Mouse (Mus musculus): ENCODE results near the gene Mgat4b. TPM values are rescaled to one million over a fixed set of nuclear protein-coding genes. Genes with fewer than 3 reads are reported as not detected.

Mgat4b gene
- polyA plus RNA-seq, 1 experiment from 2014 or later = 29.7 TPM

DNA sequence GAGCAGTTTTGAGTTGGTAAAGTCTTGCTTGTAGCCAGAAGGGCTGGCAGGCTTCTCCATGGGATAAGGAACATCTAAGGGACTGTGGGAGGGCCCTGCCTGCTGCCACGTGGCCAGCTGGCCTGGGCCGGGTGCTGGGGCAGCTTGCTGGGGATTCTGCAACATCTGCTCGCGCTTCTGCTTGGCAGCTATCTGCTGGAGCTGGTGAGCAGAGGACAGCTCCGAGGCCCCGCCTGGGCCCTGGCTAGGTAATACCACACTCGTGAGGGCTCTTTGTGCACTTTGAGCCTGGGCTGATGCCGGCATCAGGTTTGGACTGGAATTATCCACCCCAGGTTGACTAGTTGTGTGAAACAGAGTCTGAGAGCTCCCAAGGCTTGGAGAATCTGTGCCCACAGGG lies 55.2 kb downstream of the Mgat4b start:
- H3K4me1 ChIP-seq = no peaks in the 10 kb centered on the region
- no peak overlapping the region for H3K4me2 ChIP-seq
- no peaks in the 10 kb centered on the region for H3K27me3 ChIP-seq (replicated peaks)
- H3K9me3 ChIP-seq = no peaks in the 10 kb centered on the region
- ATAC-seq (ENCODE audit: insufficient read depth, low FRiP score, low read depth) = no peak
- no peak overlapping the region for H3K27ac ChIP-seq
- H3K9ac ChIP-seq = no peak overlapping the region
- H3K36me3 ChIP-seq = peaks cover 44% of the 10 kb centered on the region
- no peak overlapping the region for H3K4me3 ChIP-seq (replicated peaks)
- WGBS = 83% methylated on average over 8 of the region's 8 CpGs

DNA sequence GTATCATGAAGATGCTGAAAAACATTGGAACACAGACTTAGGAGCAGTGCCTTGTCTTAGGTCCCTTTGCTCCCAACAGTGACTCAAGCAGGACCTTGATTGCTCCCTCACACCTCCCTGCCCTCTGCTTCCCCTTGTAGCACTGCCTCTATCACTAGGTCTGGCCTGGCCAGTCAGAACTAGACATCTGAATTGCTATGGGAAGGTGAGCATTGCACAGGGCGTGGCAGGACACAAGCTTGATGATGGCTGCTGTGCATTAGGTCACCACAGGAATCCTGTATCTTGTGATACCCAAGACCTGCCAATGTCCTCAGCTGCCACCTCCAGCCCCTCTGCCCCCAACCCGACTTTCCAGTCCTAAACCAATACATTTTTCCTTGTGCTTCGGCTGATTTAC lies 56.3 kb downstream of the Mgat4b start:
- Histone ChIP-seq H3K4me1 (no peaks in the 10 kb centered on the region), H3K27me3 (replicated peaks) (no peaks in the 10 kb centered on the region), H3K9ac (no peak overlapping the region), H3K36me3 (peaks cover 35% of the 10 kb centered on the region), H3K4me3 (replicated peaks) (no peak overlapping the region), H3K9me3 (no peaks in the 10 kb centered on the region), H3K4me2 (no peak overlapping the region), H3K27ac (no peak overlapping the region)
- ATAC-seq (ENCODE audit: insufficient read depth, low FRiP score, low read depth) = no peak
- 90% methylated on average over 3 of the region's 3 CpGs for WGBS

DNA sequence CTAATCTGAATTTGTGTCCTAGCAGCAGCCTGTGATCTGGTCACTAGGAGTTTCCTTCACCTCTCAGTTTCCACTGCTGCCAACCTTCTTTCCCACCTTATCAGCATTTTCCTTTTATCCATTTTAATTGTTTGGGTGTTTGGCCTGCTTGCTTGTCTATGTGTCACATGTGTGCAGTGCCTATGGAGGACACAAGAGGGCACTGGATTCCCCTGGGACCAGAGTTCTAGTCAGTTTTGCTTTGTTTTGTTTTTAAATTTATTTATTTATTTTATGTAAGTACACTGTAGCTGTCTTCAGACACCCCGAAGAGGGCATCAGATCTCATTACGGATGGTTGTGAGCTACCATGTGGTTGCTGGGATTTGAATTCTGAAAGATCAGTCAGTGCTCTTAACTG lies 58.5 kb downstream of the Mgat4b start:
- WGBS = 81% methylated on average over 2 of the region's 2 CpGs
- no peaks in the 10 kb centered on the region for H3K9me3 ChIP-seq
- no peak overlapping the region for H3K4me3 ChIP-seq (replicated peaks)
- no peak overlapping the region for H3K9ac ChIP-seq
- no peak overlapping the region for H3K4me2 ChIP-seq
- H3K27me3 ChIP-seq (replicated peaks) = no peaks in the 10 kb centered on the region
- H3K4me1 ChIP-seq = no peaks in the 10 kb centered on the region
- H3K36me3 ChIP-seq = peaks cover 20% of the 10 kb centered on the region
- H3K27ac ChIP-seq = no peak overlapping the region
- no peak for ATAC-seq (ENCODE audit: insufficient read depth, low FRiP score, low read depth)

DNA sequence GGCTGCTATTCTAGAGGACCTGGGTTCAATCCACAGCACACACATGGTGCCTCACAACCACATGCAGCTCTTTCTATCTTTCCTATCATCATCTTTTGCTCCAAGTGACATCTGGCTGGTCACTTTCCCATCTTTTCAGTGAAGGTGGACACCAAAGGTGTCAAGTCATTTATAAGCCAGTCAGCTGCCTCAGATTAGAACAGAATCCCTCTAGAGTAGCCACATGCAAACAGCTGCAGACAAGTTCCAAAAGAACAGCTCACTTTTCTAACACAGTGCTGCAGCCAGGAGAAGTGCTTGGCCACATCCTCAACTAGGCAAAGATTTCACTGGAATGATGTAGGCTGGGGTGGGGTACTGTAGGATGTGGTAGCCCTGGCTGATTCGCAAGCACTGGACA lies 59.2 kb downstream of the Mgat4b start:
- Histone ChIP-seq H3K9ac (no peak overlapping the region), H3K27me3 (replicated peaks) (no peaks in the 10 kb centered on the region), H3K4me1 (no peaks in the 10 kb centered on the region), H3K9me3 (no peaks in the 10 kb centered on the region), H3K36me3 (peaks cover 15% of the 10 kb centered on the region), H3K27ac (no peak overlapping the region), H3K4me2 (no peak overlapping the region), H3K4me3 (replicated peaks) (no peak overlapping the region)
- ATAC-seq (ENCODE audit: insufficient read depth, low FRiP score, low read depth) = no peak
- 97% methylated on average over 1 of the region's 1 CpGs for WGBS

DNA sequence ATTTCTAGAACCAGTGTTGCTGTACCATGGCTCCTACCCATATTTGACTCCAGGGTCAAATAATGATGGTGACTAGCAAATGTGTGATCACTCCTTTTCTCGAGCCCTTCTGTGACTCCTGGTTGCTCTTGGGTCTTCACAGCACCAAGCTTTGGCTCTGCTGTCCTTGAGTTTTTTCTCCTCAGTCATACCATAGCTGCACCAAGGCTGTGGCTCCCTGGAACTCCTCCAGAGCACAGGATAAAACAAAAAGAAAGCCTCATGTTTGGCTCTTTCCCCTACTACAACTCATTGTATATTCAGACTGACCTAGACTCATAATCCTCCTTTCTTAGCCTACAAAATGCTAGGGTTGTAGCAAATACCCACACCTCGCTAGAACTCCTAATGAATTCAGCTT lies 62.1 kb downstream of the Mgat4b start:
- no peak for ATAC-seq (ENCODE audit: insufficient read depth, low FRiP score, low read depth)
- WGBS = 86% methylated on average over 2 of the region's 2 CpGs
- Histone ChIP-seq H3K27me3 (replicated peaks) (no peaks in the 10 kb centered on the region), H3K4me1 (peaks cover 5% of the 10 kb centered on the region; the same call in 1 of the 2 replicates), H3K4me3 (replicated peaks) (no peak overlapping the region), H3K9me3 (no peaks in the 10 kb centered on the region), H3K4me2 (no peak overlapping the region), H3K9ac (no peak overlapping the region), H3K27ac (no peak overlapping the region), H3K36me3 (0 out of 2 replicates have a peak, but pooled peaks cover 3% of the 10 kb centered on the region)

DNA sequence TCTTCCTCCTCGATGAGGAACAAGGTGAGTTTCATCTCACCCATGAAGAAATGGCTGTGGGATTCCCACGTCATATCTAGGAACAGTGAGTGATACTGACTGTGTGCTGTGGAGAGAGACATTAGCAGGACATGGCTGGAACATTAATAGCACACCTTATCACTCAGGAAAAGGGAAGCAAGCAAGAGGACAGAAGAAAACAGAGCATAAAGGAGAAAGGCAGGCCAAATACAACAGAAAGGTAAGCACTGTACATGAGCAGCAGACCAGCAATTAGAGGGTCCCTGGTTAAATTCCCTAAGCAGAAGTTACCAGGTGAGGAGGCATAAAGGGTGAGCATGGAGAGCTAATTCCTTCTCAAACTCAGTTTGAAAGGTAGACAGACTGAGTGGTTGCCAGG lies 64.4 kb downstream of the Mgat4b start:
- peaks cover 5% of the 10 kb centered on the region; the same call in 1 of the 2 replicates for H3K4me1 ChIP-seq
- no peaks in the 10 kb centered on the region for H3K9me3 ChIP-seq
- peak overlapping the region; percentile 40; the same call in 1 of the 2 replicates for H3K27ac ChIP-seq
- H3K4me2 ChIP-seq = no peak overlapping the region
- H3K4me3 ChIP-seq (replicated peaks) = no peak overlapping the region
- H3K9ac ChIP-seq = no peak overlapping the region
- H3K36me3 ChIP-seq = 0 out of 2 replicates have a peak, but pooled peaks cover 4% of the 10 kb centered on the region
- H3K27me3 ChIP-seq (replicated peaks) = no peaks in the 10 kb centered on the region
- ATAC-seq (ENCODE audit: insufficient read depth, low FRiP score, low read depth) = no peak
- 78% methylated on average over 2 of the region's 2 CpGs for WGBS

DNA sequence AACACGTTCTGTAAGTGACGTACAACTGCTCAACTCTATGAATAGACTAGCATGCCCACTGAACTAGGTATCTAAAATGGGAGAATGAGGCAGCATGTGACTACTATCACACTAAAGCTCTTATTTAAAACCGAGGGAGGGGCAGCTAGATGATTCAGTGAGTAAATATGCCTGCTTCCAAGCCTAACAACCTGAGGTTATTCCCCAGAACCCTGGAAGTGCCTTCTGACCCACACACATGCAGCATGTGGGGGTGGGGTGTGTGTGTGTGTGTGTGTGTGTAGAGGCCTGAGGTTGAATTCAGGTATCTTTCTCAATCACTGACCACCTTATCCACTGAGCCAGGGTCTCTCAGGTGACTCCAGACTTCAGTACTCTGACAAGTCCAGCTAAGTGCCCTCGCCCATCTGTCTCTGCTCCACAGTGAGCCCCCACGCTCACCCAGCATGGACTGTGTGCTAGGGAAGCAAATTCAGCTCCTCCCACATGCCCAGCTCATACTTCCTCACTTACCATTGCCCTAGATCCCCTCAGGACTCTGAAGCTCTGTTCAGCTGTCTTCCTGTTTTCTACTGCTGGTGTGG lies 65.0 kb downstream of the Mgat4b start:
- no peak overlapping the region for H3K4me2 ChIP-seq
- no peak overlapping the region for H3K9ac ChIP-seq
- peak overlapping the region; percentile 59; the same call in 1 of the 2 replicates for H3K27ac ChIP-seq
- no peaks in the 10 kb centered on the region for H3K9me3 ChIP-seq
- WGBS = 59% methylated on average over 5 of the region's 5 CpGs
- no peak overlapping the region for H3K4me3 ChIP-seq (replicated peaks)
- H3K27me3 ChIP-seq (replicated peaks) = no peaks in the 10 kb centered on the region
- ATAC-seq (ENCODE audit: insufficient read depth, low FRiP score, low read depth) = peak; percentile 70
- peaks cover 5% of the 10 kb centered on the region; the same call in 1 of the 2 replicates for H3K36me3 ChIP-seq
- H3K4me1 ChIP-seq = peaks cover 5% of the 10 kb centered on the region; the same call in 1 of the 2 replicates

DNA sequence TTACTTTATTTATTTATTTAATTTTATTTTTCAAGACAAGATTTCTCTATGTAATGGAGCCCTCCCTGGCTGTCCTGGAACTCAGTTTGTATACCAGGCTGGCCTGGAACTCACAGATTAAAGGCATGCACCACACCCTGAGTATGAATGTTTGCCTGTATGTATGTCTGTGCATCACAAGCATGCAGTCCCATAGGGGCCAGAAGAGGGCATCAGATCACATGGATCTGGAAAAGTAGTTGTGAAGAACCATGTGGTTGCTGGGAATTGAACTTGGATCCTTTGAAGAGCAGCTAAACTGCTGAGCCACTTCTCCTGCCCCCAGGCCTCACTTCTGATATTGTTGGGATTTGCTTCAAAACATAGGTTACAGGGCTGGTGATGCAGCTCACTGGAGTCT lies 66.3 kb downstream of the Mgat4b start:
- no peaks in the 10 kb centered on the region for H3K9me3 ChIP-seq
- no peak overlapping the region for H3K27ac ChIP-seq
- H3K4me2 ChIP-seq = no peak overlapping the region
- ATAC-seq (ENCODE audit: insufficient read depth, low FRiP score, low read depth) = no peak
- H3K27me3 ChIP-seq (replicated peaks) = no peaks in the 10 kb centered on the region
- H3K36me3 ChIP-seq = peaks cover 11% of the 10 kb centered on the region; the same call in 1 of the 2 replicates
- H3K4me3 ChIP-seq (replicated peaks) = no peak overlapping the region
- no peak overlapping the region for H3K9ac ChIP-seq
- peaks cover 5% of the 10 kb centered on the region; the same call in 1 of the 2 replicates for H3K4me1 ChIP-seq

DNA sequence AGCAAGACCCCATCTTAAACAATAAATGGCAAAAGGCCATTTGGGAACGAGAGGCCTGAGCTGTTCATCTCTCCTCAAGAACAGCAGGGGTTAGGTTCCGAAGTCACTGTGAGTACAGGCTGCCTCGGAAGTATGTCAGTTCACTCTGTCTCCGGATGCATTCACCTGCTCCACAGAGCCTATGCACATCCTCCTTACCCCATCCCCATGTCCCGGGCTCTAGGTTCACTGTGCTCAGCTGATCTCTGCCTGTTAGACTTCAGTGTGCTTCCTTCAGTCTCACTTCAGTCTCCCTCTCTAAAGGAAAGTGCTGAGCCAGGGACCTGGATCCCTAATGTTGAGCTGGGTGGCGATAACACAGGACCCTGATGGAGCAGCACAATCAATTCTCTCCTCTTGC lies 67.0 kb downstream of the Mgat4b start:
- Histone ChIP-seq H3K4me3 (replicated peaks) (no peak overlapping the region), H3K4me2 (no peak overlapping the region), H3K36me3 (peaks cover 11% of the 10 kb centered on the region; the same call in 1 of the 2 replicates), H3K9ac (no peak overlapping the region), H3K9me3 (no peaks in the 10 kb centered on the region), H3K27me3 (replicated peaks) (no peaks in the 10 kb centered on the region), H3K4me1 (peaks cover 5% of the 10 kb centered on the region; the same call in 1 of the 2 replicates), H3K27ac (no peak overlapping the region)
- ATAC-seq (ENCODE audit: insufficient read depth, low FRiP score, low read depth) = no peak
- WGBS = 94% methylated on average over 6 of the region's 6 CpGs

DNA sequence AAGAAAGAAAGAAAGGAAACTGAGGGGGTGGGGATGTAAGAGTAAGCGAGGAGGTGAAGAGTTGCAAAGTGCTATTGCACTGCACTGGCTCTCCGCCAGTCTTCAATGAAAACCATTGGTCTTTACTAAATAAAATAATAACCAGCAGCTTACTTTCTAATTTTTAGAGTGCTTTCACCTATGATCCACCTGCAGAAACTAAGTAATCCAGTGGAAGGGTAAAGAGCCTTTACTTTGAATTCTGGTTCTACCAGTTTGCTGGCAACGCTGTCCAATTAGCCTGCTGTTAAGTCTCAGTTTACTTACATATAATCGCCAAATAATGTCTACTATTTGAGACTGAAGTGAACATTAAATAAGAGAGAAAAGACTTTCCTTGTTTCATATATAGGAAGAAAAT lies 68.3 kb downstream of the Mgat4b start:
- ATAC-seq (ENCODE audit: insufficient read depth, low FRiP score, low read depth) = no peak
- Histone ChIP-seq H3K9me3 (no peaks in the 10 kb centered on the region), H3K27me3 (replicated peaks) (no peaks in the 10 kb centered on the region), H3K4me1 (peaks cover 5% of the 10 kb centered on the region; the same call in 1 of the 2 replicates), H3K27ac (0 out of 2 replicates have a peak overlapping the region, but pooled peaks have one; percentile 40), H3K9ac (no peak overlapping the region), H3K36me3 (peaks cover 13% of the 10 kb centered on the region; the same call in 1 of the 2 replicates), H3K4me2 (no peak overlapping the region), H3K4me3 (replicated peaks) (no peak overlapping the region)
- WGBS = 84% methylated on average over 4 of the region's 4 CpGs

DNA sequence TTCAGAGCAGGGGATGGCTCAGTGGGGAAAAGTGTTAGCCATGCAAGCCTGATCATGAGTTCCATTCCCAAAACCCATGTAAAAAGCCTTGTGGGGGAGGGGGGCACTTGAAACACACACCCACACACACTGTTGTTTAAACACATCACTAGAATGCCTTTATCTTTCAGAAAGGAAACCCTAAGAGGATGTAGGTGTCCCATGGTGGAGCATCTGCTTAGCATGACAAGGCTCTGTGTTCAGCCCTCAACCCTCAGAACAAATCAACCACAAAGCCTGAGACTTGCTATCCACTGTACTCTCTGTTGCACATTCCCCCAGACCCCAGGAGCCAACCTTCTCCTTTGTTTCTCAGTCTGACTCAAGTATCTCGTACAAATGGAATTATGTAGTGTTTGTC lies 69.4 kb downstream of the Mgat4b start:
- no peak overlapping the region for H3K4me2 ChIP-seq
- H3K36me3 ChIP-seq = peaks cover 13% of the 10 kb centered on the region; the same call in 1 of the 2 replicates
- no peak overlapping the region for H3K9ac ChIP-seq
- H3K4me3 ChIP-seq (replicated peaks) = no peak overlapping the region
- peaks cover 5% of the 10 kb centered on the region; the same call in 1 of the 2 replicates for H3K4me1 ChIP-seq
- no peak for ATAC-seq (ENCODE audit: insufficient read depth, low FRiP score, low read depth)
- H3K27ac ChIP-seq = no peak overlapping the region
- no peaks in the 10 kb centered on the region for H3K9me3 ChIP-seq
- WGBS = 71% methylated on average over 1 of the region's 1 CpGs
- no peaks in the 10 kb centered on the region for H3K27me3 ChIP-seq (replicated peaks)
